Mouse (Mus musculus): ENCODE measurements around the gene Tet1. TPM values are rescaled to one million over a fixed set of nuclear protein-coding genes. Genes with fewer than 3 reads are reported as not detected.
"Not testable (repeated sequence)": the region's sequence is repeated elsewhere in the genome, so short reads cannot be mapped to it uniquely, and the experiment has no call there.

Tet1 gene
- total RNA-seq, 2 experiments from 2014 or later = 3.1 to 3.5 TPM

DNA sequence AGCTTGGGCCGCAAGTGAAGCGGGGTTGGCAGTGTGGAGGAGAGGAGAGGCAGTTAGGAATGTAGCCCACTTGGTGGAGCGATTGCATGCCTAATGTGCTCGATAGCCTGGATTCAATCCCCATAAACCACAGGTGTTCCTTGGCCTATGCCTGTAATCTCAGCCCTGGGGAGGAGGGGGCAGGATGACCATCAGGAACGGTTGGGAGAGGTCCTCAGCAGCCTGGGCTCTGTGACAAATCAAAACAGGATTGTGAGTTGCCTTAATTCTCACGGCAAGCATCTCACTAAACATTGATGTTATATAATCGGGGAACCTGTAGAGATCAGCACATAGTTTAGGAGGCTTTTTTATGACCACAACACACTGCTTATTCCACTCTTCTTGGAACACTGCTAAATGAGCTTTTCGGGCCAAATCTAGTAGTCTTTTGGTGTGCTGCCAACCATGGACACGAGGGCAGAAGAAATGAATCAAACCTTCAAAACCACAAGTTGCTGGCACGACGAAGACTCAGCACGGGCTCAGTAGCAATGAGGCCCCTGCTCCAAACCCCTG is 61.6 kb downstream of the Tet1 start:
- DNase-seq = peak in 1 of 2 experiments; percentile 36

DNA sequence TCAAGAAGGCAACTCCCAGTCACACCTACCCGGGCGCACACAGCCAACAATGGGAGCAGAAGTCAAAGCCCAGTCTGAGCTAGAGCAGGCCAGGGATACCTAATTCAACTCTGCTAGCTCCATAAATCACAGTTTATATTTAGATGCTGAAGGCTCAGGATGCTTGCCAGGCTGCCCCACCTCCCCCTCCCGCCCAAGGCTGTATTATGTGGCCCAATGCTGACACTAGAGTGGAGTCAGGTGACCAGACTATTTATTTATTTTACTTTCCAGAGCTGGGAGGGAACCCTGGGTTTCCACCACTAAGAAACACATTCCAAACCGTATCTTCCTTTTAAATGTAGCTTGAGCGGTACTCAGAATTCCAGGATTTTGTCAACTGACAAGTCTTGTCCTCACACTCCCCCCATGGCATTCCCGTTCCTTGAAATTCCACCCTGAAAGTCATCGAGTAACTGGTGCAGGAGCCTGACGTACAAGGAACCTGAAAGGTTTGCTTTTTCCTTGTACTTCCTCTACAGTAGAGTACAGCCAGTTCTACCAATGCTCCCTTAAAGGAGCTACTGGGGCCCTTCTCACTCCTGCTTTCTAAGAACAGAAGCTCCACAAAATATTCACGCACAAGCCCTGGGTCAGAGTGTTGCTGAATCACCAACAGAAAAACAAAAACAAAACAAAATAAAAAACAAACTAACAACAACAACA is 64.9 kb downstream of the Tet1 start:
- peak; percentile 65 to 70 for DNase-seq

DNA sequence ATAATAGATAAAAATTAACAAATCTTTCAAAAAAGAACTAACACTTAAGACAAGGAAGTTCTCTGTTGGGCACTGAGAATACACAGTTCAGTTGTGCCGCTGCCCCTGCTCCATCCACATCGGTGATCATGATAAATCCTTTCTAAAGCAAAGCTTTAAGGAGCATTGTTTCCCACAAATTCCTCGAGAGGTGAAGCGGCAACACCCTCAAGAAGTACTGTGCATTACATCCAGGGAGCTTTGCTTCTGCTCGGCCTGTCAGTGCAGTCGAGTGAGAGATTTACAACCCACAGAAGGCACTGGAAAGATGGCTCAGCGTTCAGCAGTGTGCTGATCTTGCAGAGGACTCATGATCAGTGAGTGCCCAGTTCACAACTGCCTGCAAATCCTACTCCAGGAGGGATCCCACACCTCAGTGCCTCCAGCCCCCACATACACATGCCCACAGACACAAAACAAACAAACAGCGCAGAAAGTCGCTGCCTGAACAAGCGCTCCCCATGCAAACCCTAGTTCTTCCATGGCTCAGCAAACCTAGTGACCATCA is 66.8 kb downstream of the Tet1 start:
- DNase-seq = no peak

DNA sequence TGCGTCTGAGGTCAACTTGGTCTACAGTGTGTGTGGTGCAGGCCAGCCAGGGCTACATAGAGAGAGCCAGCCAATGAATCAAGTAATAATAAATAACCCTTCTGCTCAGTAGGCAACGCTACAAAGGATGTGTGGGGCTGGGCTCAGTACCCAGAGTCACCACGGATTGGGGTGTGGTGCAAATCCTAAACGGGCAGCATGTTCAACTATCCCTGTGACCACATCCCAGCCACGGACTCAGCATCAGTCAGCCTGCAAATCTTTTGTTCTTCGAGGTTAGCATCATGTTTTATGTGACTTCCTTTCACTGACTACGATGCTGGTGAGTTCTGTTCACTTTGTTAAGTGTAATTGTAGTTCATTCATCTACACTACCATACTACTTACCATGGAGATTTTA is 68.1 kb downstream of the Tet1 start:
- no peak for DNase-seq

DNA sequence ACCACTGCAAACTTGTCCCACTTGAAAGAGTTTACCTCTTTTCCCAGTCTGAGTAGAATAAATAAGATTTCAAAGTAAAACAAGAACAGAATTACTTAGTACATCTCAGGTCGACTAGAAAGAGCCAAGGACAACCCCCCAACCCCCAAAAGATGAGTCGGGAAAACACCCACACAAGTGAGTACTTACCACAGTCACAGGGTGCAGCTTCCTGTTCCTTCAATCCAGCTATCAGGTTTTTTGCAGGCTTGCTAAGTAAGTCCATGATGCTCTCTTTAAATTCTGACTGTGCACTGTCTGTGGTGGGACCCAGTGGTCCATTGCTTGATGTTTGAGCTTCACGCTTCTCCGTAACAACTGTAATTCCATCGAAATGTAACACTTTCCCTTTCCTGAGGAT is 70.8 kb downstream of the Tet1 start:
- DNase-seq = no peak

GRCm38 (mm10) chr10:62832783-62833182 is 76.0 kb downstream of the Tet1 start:
- DNase-seq = no peak

DNA sequence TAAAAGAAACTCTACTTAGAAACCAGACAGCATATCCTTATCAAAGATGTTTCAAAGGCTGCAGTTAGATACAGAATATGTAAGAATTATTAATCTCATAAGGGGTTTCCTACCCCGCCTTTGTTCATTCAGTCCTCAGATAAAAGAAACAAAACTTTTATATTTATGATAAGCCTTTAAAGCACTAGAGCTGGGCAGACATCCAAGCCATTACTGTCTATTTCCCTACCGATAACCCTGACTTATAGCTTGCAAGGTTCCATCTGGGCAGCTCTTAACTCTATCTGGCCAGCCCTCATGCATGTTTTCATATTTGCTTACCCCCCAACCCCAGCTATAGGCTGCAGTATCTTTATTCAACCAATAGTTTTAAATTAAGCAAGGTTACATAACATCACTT is 77.2 kb downstream of the Tet1 start:
- DNase-seq = no peak

DNA sequence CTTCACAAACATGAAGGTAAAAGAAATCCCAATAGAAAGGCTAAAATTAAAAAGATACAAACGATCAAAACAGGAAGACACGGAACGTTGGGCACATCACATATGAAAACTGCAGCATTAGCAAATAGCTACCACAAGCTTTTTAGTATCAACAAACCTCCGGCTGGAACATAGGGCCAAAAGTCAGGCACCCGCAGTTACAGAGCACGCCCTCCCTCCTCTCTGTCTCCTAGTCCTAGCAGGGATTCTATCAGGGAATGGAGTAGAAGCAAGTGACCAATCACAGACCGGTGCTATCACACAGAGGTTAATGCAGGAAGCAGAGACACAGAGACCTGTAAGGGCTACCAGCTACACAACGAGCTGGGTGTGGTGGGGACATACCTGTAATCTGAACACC is 84.3 kb downstream of the Tet1 start:
- no peak for DNase-seq

DNA sequence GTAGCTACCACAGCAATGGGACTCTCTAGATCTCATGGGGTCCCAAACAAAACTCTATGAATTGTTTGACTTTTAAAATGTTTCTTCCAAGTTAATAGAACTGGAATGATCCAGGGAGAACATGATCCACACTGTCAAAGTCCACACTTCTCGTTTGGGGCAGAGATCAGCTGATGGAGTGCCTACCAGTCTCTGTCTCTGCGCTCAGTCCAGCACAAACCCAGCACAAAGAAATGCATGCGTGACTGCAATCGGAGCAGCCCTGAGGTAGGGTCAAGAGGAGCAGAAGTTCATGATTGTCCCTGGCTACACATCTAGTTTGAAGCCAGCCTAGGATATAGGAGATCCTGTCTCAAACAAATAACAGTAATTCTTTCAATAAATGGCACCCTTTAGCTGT is 85.4 kb downstream of the Tet1 start:
- DNase-seq = no peak

DNA sequence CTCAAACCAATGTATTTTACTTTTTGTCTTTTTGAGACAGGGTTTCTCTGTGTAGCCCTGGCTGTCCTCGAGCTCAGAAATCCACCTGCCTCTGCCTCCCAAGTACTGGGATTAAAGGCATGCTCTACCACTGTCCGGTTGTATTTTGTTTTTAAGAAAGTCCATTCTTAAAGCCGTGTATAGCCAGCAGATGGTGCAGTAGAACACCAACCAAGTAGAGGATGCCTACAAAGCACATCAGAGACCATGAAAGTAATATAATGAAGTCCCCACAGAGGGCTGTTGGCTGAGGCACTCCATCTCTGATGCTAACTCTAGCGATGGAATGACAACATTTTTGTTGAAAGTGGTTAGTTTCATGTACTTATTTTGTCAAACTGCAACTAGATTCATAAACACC is 98.8 kb downstream of the Tet1 start:
- DNase-seq = no peak

DNA sequence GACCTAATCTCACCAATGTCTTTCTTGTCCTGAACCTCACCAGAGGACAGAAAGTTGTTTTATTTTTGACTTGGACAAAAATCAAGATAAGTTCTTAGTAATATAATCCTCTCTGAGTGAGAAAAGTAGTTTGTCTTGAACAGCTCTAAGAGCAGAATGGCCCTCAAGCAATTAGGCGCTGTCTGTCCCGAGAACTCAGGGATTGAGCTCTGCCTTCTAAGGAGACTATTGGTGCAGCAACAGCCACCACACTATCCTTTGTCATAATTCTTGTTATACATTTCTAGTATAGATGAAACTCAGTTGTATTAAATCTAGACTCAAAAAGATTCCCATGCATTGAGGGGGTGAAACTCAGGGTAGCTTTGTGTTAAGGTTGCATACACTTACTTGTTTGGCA is 100.0 kb downstream of the Tet1 start:
- DNase-seq = no peak

GRCm38 (mm10) chr10:62808316-62808715 is 100.5 kb downstream of the Tet1 start:
- DNase-seq = no peak

DNA sequence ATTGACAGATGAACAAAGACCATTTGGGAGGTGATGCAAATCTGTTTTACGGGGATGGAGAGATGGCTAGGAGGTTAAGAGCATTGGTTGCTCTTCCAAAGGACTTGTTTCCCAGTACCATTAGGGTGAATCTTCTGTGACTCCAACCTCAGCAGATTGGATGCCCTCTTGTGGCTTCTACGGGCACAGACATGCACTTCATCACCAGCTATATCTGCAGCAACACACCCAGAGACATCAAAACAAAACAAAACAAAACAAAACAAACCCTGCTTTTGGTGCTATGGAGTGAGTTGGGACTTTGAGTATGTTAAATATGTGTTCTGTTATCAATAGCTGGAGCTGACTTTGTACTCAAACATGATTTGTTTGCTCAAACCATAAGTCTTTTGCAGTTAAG is 104.7 kb downstream of the Tet1 start:
- DNase-seq = no peak

GRCm38 (mm10) chr10:62803296-62803695 is 105.5 kb downstream of the Tet1 start:
- no peak for DNase-seq

DNA sequence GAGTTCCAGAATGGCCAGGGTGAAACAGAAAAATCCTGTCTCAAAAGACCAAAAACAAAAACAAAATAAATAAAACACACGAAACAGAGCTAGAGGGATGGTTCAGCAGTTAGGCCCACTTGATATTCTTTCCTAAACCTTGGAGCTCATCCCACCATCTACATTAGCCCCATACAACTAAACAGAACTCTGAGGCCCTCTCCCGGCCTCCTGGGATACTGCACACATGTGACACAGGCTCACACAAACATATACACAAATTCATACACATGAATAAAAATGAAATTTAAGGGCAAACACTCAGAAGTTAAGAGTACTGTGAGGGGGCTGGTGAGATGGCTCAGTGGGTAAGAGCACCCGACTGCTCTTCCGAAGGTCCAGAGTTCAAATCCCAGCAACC is 114.6 kb downstream of the Tet1 start:
- DNase-seq = no peak

GRCm38 (mm10) chr10:62793091-62793453 is 115.7 kb downstream of the Tet1 start:
- peak in 1 of 2 experiments; percentile 50 for DNase-seq

- DNase-seq = peak; percentile 99
These were observed 116.4 kb downstream of the Tet1 start, which contains the start of gene Ccar1 for GRCm38 (mm10) chr10:62792177-62793090. Gene Ccar1, minus strand, starts transcription at chr10:62792286.

- DNase-seq = peak in 1 of 2 experiments; percentile 43
These were observed 117.3 kb downstream of the Tet1 start for GRCm38 (mm10) chr10:62791251-62792176.

GRCm38 (mm10) chr10:62781776-62782175 is 127.0 kb downstream of the Tet1 start:
- not testable (repeated sequence) for DNase-seq

All from heart, adult 18-20 months (tissue).